Mouse (Mus musculus) lung, postnatal 25 days (tissue): ENCODE data around the gene Adh4.
"Not testable (repeated sequence)": the region's sequence is repeated elsewhere in the genome, so short reads cannot be mapped to it uniquely, and the experiment has no call there.

Experiments used
- DNase-seq: peaks from one replicate; pipeline ENCODE4 v3.0.0; 2022; ENCODE audit warnings: low spot score

Adh4 gene

DNA sequence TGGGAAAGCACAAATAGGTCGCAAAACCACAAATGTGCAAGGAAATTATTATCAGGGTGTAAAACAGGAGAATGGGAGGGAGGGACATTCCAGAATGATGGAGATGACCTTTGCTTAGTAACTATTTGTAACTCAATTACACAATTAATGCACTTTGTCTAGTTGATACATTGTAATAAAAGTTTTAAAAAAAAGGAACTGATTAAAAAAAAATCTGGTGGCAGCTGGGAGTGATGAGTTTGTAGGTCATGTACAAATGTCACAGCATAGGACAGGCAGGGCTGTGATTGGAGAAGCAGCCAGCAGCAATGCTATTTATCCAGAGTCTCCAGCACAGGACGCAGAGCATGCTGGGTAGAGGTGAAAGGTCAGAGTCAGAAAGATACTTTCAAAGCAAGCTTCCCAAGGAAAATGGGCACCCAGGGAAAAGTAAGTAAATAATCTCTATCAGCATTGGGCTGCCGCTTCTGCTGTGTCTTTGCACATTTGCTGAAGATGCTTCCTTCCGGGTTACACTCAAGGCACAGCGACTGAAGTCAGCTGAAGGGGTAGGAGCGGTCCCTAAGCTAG is at the start of gene Adh4:
Adh4 (plus strand) TSS at position 346 of the 570 bp plus-strand sequence.
- DNase-seq: no peak

DNA sequence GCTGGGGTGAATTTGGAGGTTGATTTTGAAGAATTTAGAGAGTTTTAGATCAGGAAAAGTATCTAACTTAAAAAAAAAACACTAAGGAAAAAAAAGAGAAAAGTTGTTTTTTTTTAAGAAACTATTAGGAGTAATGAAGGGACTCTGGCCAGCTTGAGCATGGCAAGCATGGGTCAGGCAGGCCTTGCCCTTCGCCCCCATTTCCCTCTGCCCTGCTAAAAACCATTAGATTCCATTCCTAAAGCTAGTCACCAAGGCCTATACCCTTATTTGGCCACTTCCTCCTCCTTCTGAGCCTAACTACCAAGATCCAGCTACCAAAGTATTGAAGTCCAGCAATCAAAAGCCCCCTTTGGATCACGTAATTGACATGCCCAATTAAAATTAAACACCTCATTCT is 49.1 kb upstream of the Adh4 start:
- no peak for DNase-seq

GRCm38 (mm10) chr3:138369546-138369945 is 45.7 kb upstream of the Adh4 start:
- DNase-seq: no peak

DNA sequence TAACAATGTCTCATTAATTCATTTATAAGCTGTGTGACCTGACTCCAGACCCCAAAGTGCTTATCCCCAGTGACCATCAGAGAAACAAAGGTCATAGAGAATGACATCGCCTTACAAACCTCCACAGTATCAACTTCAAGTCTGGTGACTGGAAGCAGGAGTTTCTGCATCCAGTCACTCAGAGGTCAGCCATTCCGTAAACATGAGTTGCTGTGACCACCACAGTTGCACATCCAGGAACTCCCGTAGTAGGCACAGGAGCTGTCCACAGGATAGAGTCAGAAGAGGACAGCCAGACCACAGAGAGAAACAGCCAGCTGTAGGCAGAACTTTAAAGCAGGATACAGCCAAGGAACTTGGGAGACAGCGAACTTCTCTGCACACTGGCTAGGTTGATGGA is 45.0 kb upstream of the Adh4 start:
- DNase-seq: not testable (repeated sequence)

- DNase-seq: no peak
Observed at GRCm38 (mm10) chr3:138373920-138374319, 41.3 kb upstream of the Adh4 start.

- DNase-seq: no peak
Observed at GRCm38 (mm10) chr3:138375148-138375547, 40.1 kb upstream of the Adh4 start.

GRCm38 (mm10) chr3:138381133-138381532 is 34.1 kb upstream of the Adh4 start:
- DNase-seq: peak; percentile 46

GRCm38 (mm10) chr3:138387155-138387554 is 28.1 kb upstream of the Adh4 start:
- DNase-seq: no peak

DNA sequence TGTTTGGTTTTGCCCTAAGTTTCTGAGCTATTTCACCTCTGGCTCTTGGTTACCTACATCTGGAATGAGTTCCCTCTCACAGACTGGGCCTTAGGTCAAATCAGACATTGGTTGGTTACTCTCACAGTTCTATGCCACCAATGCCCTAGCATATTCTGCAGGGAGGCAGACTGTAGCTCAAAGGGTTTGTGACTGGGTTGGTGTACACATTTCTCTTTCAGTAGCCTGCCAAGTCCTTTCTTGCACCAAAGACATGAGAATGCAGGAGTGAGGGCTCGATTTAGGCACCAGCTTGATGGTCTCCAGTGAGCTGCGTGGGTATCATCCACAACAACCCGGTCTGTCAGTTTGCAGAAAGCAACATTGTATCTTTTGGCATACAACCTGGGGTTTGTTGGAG is 10.4 kb upstream of the Adh4 start:
- DNase-seq: no peak

GRCm38 (mm10) chr3:138405341-138405740 is 9.9 kb upstream of the Adh4 start:
- DNase-seq: peak; percentile 37

GRCm38 (mm10) chr3:138405840-138406239 is 9.4 kb upstream of the Adh4 start:
- DNase-seq: no peak

- no peak for DNase-seq
Observed at GRCm38 (mm10) chr3:138407920-138408319, 7.3 kb upstream of the Adh4 start.

- no peak for DNase-seq
Observed at GRCm38 (mm10) chr3:138409585-138409984, 5.7 kb upstream of the Adh4 start.

DNA sequence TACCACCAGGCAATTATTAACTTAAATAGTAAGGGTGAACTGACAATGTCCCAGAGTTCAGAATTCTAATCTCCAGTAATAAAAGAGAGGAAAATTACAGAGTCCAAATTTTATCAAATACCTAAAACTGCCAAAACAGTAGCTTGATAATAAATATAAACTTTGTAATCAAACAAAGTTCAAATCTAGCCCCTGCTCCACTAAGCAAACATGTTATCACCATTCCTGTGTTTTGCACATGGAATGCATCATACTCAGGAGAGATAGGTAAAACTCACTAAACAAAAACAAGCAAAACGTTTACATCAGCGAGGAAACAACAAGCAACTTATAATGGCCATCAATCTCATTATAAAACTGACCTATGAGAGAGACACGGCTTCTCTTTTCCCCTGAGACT is 5.1 kb upstream of the Adh4 start:
- DNase-seq: no peak

GRCm38 (mm10) chr3:138419369-138419768 is 4.1 kb downstream of the Adh4 start:
- DNase-seq: no peak

- no peak for DNase-seq
Observed at GRCm38 (mm10) chr3:138420385-138420784, 5.1 kb downstream of the Adh4 start.

GRCm38 (mm10) chr3:138423664-138424063 is 8.4 kb downstream of the Adh4 start:
- DNase-seq: no peak

DNA sequence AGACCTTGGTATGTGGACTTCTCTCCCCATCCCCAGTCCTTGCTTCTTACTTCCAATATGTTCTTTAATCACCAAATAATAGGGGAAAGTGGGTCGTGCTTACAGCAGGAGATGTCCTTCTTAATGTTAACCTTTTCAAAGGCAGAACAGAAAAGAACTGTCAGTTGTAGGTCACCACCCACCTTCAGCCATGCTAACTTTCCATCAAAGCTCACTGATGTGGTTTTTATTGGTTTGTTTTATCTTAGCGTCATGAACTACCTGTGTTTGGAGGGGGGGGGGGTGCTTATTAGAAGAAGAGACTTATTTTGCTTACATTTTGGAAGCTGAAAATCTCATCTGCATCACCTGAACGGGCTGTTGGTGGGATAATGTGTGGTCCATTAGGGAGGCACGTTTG is 9.0 kb downstream of the Adh4 start:
- no peak for DNase-seq

- no peak for DNase-seq
Observed at GRCm38 (mm10) chr3:138430360-138430976, 15.2 kb downstream of the Adh4 start.

GRCm38 (mm10) chr3:138431835-138432234 is 16.6 kb downstream of the Adh4 start:
- peak; percentile 18 for DNase-seq

DNA sequence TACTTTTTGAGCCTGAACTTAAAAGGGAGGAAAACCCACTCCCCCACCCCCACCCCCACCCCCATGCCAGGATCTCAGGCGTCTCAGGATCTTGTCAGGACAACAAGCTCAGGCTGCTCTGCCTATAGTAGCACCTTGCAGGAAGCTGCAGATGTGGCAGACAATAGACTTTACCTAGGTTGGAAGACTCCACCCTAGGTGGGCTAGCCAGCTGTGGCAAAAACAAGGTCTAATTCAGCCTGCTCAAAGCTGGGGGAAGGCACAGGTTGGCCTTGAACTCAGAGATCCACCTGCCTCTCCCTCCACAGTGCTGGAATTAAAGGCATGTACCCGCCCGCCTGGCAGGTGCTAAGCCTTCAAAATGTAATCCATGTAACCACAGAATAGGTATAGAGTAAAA is 23.4 kb downstream of the Adh4 start:
- DNase-seq: no peak

- no peak for DNase-seq
Observed at GRCm38 (mm10) chr3:138442203-138442602, 26.9 kb downstream of the Adh4 start.

DNA sequence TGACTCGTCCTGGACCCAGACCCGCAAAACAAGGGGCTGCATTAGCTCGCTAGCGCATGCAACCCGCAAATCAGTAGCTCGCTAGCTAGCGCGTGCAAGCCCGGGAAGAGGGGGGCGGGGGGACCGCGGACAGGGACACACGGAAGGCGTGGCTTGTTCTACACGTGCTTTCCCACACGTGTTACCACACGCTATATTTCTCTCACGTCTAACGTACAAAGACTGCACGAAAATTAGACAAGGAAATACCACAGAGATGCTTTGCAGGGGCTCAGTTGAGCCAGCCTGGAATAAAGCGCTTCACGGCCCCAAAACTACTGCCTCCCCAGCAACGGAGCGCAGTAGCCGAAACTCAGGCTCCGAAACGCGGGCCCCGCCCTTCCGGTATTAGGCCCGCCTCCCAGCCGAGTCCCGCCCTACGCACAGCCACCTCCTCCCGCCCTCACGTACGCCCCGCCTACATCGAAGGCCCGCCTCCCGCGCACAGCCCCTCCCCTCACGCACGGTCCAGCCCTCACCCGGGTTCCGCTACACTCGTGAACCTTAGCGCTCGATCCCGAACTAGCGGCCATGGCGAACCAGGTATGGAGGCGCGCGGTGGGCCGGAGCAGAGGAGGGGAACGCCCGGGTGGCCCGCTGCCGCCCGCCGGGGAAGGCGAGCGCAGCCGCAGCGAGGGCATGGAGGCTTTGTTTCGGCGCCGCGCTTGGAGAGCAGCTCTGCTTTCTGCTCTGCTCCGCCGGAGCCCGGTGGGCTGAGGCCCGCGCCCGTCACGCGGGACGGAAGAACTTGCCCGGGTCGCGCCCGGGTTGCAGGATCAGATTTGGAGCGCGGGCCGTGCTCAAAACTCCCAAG is 27.6 kb downstream of the Adh4 start, which contains the start of gene Adh5:
Adh5 (plus strand) TSS at position 482 of the 853 bp plus-strand sequence.
- DNase-seq: peak; percentile 92
